Mouse (Mus musculus) adrenal gland, adult 10 weeks (tissue): Measurements from ENCODE around the gene Borcs5. TPM values are rescaled to one million over a fixed set of nuclear protein-coding genes. Genes with fewer than 3 reads are reported as not detected.

ENCODE experiments used
- polyA plus RNA-seq: library from polyadenylated mRNA; stranded (reverse); fragments of 350-450 nt; fragmentation: Illumina TruSeq; extraction: RNeasy Lipid Tissue Mini Kit (QIAGEN cat#74804); gene quantifications from one replicate; pipeline ENCODE4 v1.2.3, GENCODE M21; 2014; ENCODE audit warnings: low read depth, low replicate concordance

Gene Borcs5
- polyA plus RNA-seq, result 4.8 TPM

DNA sequence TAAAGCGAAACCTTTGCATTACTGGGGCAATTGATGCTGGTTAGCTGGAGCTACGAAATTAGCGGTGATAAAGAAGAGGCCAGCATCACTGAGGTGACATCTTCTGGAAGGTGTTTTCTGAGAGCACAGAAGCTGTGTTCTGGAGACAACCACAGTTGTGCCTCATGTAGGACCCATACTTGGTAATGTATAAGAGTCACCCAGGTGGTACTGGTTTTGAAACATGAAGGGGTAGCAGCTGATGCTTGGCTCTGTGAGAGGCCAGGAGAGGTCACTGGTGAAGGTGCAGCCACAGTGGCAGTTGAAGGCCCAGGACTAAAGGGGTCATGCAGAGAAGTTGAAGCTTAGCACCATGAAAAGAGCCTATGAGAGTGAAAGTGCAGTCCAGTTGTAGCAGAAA, at the start of gene Borcs5:
Borcs5 (plus strand) TSS at position 301 of the 400 bp plus-strand sequence.

DNA sequence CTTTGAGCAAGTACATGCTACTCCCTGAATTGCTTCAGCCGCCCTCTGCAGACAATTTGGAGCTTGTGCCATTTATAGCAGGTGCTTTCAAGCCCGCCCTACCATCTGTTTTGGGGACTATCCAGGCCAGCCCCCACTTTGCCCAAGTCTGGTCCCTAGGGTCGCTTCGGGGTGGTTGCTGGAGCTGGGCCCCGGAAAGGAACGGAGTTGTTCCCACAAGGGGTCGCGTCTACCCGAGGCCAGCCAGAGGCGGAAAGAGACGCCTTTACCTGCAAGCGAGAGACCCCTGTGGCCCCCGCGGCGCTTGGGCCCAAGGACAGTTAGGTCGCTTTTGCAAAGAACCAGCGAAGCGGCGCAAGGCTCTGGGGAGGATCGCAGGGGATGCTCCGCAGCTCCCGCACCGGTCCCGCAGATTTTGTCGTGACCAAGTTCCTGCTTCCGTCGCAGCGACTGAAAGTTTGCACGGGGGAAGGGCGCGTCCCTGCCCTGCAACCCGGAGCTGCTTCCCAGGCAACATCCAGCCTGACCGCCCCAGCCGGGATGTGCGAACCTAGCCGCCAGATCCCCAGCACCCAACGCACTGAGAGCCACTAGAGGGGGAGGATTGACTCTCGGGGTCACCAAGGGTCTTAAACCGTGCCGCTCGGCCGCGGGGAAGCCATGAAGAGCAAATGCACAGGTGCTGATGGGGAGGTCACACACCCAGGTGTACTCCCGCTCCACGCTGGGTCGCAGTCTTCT, 7.2 kb upstream of the Borcs5 start, which contains the start of gene Mansc1:
Mansc1 (minus strand) TSS at position 542 of the 741 bp plus-strand sequence.

Other genes with a start within 250 kb of the Borcs5 start
- not detected for gene Bcl2l14, start 243.2 kb upstream of the Borcs5 start, polyA plus RNA-seq
- 109 TPM for gene Lrp6, start 72.5 kb upstream of the Borcs5 start, polyA plus RNA-seq
- gene Mansc1, start 7.0 kb upstream of the Borcs5 start, polyA plus RNA-seq, result 4.2 TPM
- gene Dusp16, start 153.1 kb downstream of the Borcs5 start, polyA plus RNA-seq, result 70.5 TPM
- gene Crebl2, start 190.6 kb downstream of the Borcs5 start, polyA plus RNA-seq, result 46.7 TPM